Mouse (Mus musculus) cortical plate, adult 2 months (tissue): ENCODE results near the gene Podxl2.

Experiments
- CTCF ChIP-seq: fragments of 200-500 bp; IDR thresholded peaks from 2 replicates; pipeline ENCODE4 v1.5.1; 2011; ENCODE audit warnings: mild to moderate bottlenecking, control low read depth, low read length; ENCODE audit not compliant: insufficient read depth; ENCODE audit errors: extremely low read depth
- POLR2A ChIP-seq: fragments of 200-500 bp; IDR thresholded peaks from 2 replicates; pipeline ENCODE4 v1.6.1; 2011; ENCODE audit warnings: mild to moderate bottlenecking, low read length, control low read depth; ENCODE audit not compliant: insufficient read depth; ENCODE audit errors: extremely low read depth

DNA sequence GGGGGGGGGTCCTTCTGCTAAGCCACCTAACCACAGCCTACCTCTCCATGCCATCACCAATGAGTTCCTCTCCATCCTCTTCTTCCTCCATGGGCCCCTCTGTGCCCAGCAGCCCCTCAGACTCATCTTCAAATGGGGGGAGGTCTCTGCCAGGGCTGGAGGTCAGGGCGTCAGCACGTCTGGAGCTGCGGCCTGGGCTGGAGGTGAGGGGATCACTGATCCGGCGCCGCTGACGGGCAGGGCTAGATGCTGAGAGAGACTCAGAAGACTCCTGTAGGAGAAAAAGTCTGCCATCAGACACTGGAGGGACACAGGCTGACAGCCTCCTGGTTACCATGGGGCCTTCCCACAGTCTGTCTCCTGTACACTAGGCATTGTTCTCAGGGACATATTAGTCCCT lies 22.4 kb upstream of the Podxl2 start:
- TF ChIP-seq CTCF (no peak), POLR2A (no peak)
